Mouse (Mus musculus) spleen, adult 2 months (tissue): ENCODE results near the gene Pheta1. TPM values are rescaled to one million over a fixed set of nuclear protein-coding genes. Genes with fewer than 3 reads are reported as not detected.

Source experiments
- DNase-seq, 2 experiments: peaks; one replicate each; pipeline versions ENCODE4 v3.0.0 to v3.0.0-alpha.2; 2012 to 2021; ENCODE audit warnings: low spot score in 2 of 2, low read depth in 1 of 2
- H3K27ac ChIP-seq: fragments of 200-500 bp; 2 replicates; pipeline ENCODE4 v1.5.1; 2012; ENCODE audit warnings: low read length, inconsistent platforms; ENCODE audit not compliant: insufficient read depth
- H3K27me3 ChIP-seq: fragments of 200-500 bp; 2 replicates; pipeline ENCODE4 v1.6.1; 2012; ENCODE audit warnings: mild to moderate bottlenecking, moderate library complexity, low read length, inconsistent platforms; ENCODE audit not compliant: control insufficient read depth, insufficient read depth
- H3K36me3 ChIP-seq: fragments of 200-500 bp; 2 replicates; pipeline ENCODE4 v1.6.1; 2012; ENCODE audit warnings: mild to moderate bottlenecking, low read length, inconsistent platforms; ENCODE audit not compliant: control insufficient read depth, insufficient read depth
- H3K4me1 ChIP-seq: fragments of 200-500 bp; 2 replicates; pipeline ENCODE4 v1.6.1; 2011; ENCODE audit warnings: inconsistent platforms; ENCODE audit not compliant: control insufficient read depth, insufficient read depth, insufficient read length
- H3K4me3 ChIP-seq: fragments of 200-500 bp; 2 replicates; pipeline ENCODE4 v1.5.1; 2011; ENCODE audit warnings: mild to moderate bottlenecking, inconsistent platforms; ENCODE audit not compliant: insufficient read depth, insufficient read length; ENCODE audit errors: extremely low read depth
- CTCF ChIP-seq: fragments of 200-500 bp; IDR thresholded peaks from 2 replicates; pipeline ENCODE4 v1.5.1; 2011; ENCODE audit warnings: mild to moderate bottlenecking, inconsistent platforms; ENCODE audit not compliant: insufficient read depth, insufficient read length, insufficient replicate concordance; ENCODE audit errors: extremely low read depth
- POLR2A ChIP-seq: fragments of 200-500 bp; IDR thresholded peaks from 2 replicates; pipeline ENCODE4 v1.6.1; 2011; ENCODE audit warnings: low read depth, low read length, inconsistent platforms
- WGBS: fragments of 180-500 bp; shearing (Covaris S2); methylation state at CpG from one replicate; pipeline ENCODE4 v1.1.7; 2018; 5-methylcytosine and 5-hydroxymethylcytosine counted together
- polyA plus RNA-seq: library from polyadenylated mRNA; depleted of rRNA; stranded (reverse); fragments of >200 nt; gene quantifications from 2 replicates; pipeline ENCODE4 v1.2.3, GENCODE M21; 2012

Gene Pheta1
- polyA plus RNA-seq, 1 experiment: 5.1 TPM

- no peak overlapping the region for H3K4me3 ChIP-seq
- H3K4me1 ChIP-seq: peaks cover 30% of the 10 kb centered on the region; the same call in 1 of the 2 replicates
- peak overlapping the region; percentile 76; the same call in 1 of the 2 replicates for H3K27ac ChIP-seq
- peaks cover 58% of the 10 kb centered on the region for H3K36me3 ChIP-seq
- TF ChIP-seq CTCF (no peak), POLR2A (no peak)
- 91% methylated on average over 1 of the region's 1 CpGs for WGBS
- DNase-seq: no peak
- H3K27me3 ChIP-seq: no peaks in the 10 kb centered on the region
These were observed 25.1 kb upstream of the Pheta1 start for GRCm38 (mm10) chr5:121823668-121824067.

GRCm38 (mm10) chr5:121824121-121824520 lies 24.7 kb upstream of the Pheta1 start:
- Histone ChIP-seq H3K27ac (peak overlapping the region; percentile 76), H3K4me3 (no peak overlapping the region), H3K36me3 (peaks cover 58% of the 10 kb centered on the region), H3K27me3 (no peaks in the 10 kb centered on the region), H3K4me1 (peaks cover 30% of the 10 kb centered on the region; the same call in 1 of the 2 replicates)
- peak in 1 of 2 experiments; percentile 49 for DNase-seq
- TF ChIP-seq CTCF: no peak
- TF ChIP-seq POLR2A: no peak
- 52% methylated on average over 4 of the region's 4 CpGs for WGBS

GRCm38 (mm10) chr5:121825606-121826005 lies 23.2 kb upstream of the Pheta1 start:
- no peak overlapping the region for H3K4me3 ChIP-seq
- no peak for DNase-seq
- peaks cover 56% of the 10 kb centered on the region for H3K36me3 ChIP-seq
- TF ChIP-seq CTCF (no peak), POLR2A (no peak)
- WGBS: 86% methylated on average over 3 of the region's 3 CpGs
- no peaks in the 10 kb centered on the region for H3K27me3 ChIP-seq
- H3K4me1 ChIP-seq: peaks cover 26% of the 10 kb centered on the region; the same call in 1 of the 2 replicates
- no peak overlapping the region for H3K27ac ChIP-seq

- no peak overlapping the region for H3K4me3 ChIP-seq
- peaks cover 45% of the 10 kb centered on the region; the same call in 1 of the 2 replicates for H3K4me1 ChIP-seq
- no peak for DNase-seq
- TF ChIP-seq CTCF (no peak), POLR2A (no peak)
- 90% methylated on average over 4 of the region's 4 CpGs for WGBS
- H3K27ac ChIP-seq: no peak overlapping the region
- no peaks in the 10 kb centered on the region for H3K27me3 ChIP-seq
- peaks cover 42% of the 10 kb centered on the region for H3K36me3 ChIP-seq
These were observed 20.9 kb upstream of the Pheta1 start for GRCm38 (mm10) chr5:121827876-121828275.

- 95% methylated on average over 82 of the region's 82 CpGs for WGBS
- peaks cover 45% of the 10 kb centered on the region; the same call in 1 of the 2 replicates for H3K4me1 ChIP-seq
- no peak overlapping the region for H3K4me3 ChIP-seq
- DNase-seq: peak in 1 of 2 experiments; percentile 6
- H3K27me3 ChIP-seq: no peaks in the 10 kb centered on the region
- peaks cover 41% of the 10 kb centered on the region for H3K36me3 ChIP-seq
- H3K27ac ChIP-seq: no peak overlapping the region
- no peak for TF ChIP-seq POLR2A
- TF ChIP-seq CTCF: no peak
These were observed 20.0 kb upstream of the Pheta1 start for GRCm38 (mm10) chr5:121828491-121829432.

GRCm38 (mm10) chr5:121831002-121831601 lies 17.7 kb upstream of the Pheta1 start:
- Histone ChIP-seq H3K36me3 (peaks cover 31% of the 10 kb centered on the region), H3K27me3 (no peaks in the 10 kb centered on the region), H3K4me3 (no peak overlapping the region), H3K4me1 (peaks cover 35% of the 10 kb centered on the region; the same call in 1 of the 2 replicates), H3K27ac (no peak overlapping the region)
- DNase-seq: no peak
- 88% methylated on average over 6 of the region's 6 CpGs for WGBS
- TF ChIP-seq POLR2A (no peak), CTCF (no peak)
